Comparison of ENCODE assay signal across 11 mouse cellular contexts in genomic region chr5:135375167-135375566, GRCm38 (mm10). TPM values are rescaled to one million over a fixed set of nuclear protein-coding genes. Genes with fewer than 3 reads are reported as not detected.
A peak's percentile ranks its signal among the peaks of the same experiment; 100 is the strongest.
DNase-seq lines count a peak whose midpoint lies in the region; ATAC-seq lines count a peak whose summit lies in the region.
"Had no signal": no experiment of that assay in that cellular context is flagged by ENCODE, and none has a peak within 500 bp of the region (broad histone marks: within the 10 kb centered on the region; RNA-seq: fewer than 3 reads in every experiment).

No protein-coding gene starts in this region.

- no peak overlapping the region for H3K9ac ChIP-seq in kidney, embryonic 16.5 days (replicated peaks; ENCODE audit: low read length)
- H3K9ac ChIP-seq: neural tube, embryonic 13.5 days had no signal

- no peak overlapping the region for H3K4me3 ChIP-seq in kidney, embryonic 16.5 days (ENCODE audit: low read length)
- H3K4me3 ChIP-seq: neural tube, embryonic 13.5 days had no signal

- intact Hi-C loops in heart, postnatal 10 days (cut with DNase I), result no loop called here
- intact Hi-C loops in heart, postnatal 25 days (cut with DNase I), result no loop called here

- H3K27ac ChIP-seq in kidney, embryonic 16.5 days (ENCODE audit: low read length), result no peak overlapping the region
- H3K27ac ChIP-seq: neural tube, embryonic 13.5 days had no signal

- 0 out of 2 replicates have a peak, but pooled peaks have one; percentile 22 for ATAC-seq in kidney, embryonic 16.5 days (ENCODE audit: low FRiP score, low TSS enrichment)

- peak; percentile 47 to 54 for DNase-seq in heart, postnatal 10 days
- DNase-seq in heart, postnatal 25 days (ENCODE audit: low spot score), result no peak
- DNase-seq in right cerebral cortex, postnatal 14 days, result peak; percentile 65
- DNase-seq in right cerebral cortex, postnatal 25 days, result no peak
- peak; percentile 26 for DNase-seq in lung, postnatal 36 days
- DNase-seq in retina, postnatal 1 day, result no peak
- DNase-seq in thymus, adult 18-20 months, result no peak

- H3K4me2 ChIP-seq in kidney, embryonic 16.5 days (replicated peaks; ENCODE audit: low read depth, low read length), result no peak overlapping the region
- H3K4me2 ChIP-seq: neural tube, embryonic 13.5 days had no signal

- peaks cover 9% of the 10 kb centered on the region for H3K4me1 ChIP-seq in kidney, embryonic 16.5 days (ENCODE audit: insufficient read depth, low read length)

- H3K27me3 ChIP-seq in kidney, embryonic 16.5 days (ENCODE audit: insufficient read depth, low read length), result no peaks in the 10 kb centered on the region
- H3K27me3 ChIP-seq: neural tube, embryonic 13.5 days had no signal

- no peaks in the 10 kb centered on the region for H3K9me3 ChIP-seq in kidney, embryonic 16.5 days (ENCODE audit: low read length)
- H3K9me3 ChIP-seq: neural tube, embryonic 13.5 days had no signal

- 76% methylated on average over 8 of the region's 8 CpGs for WGBS in kidney, embryonic 16.5 days

- H3K36me3 ChIP-seq in kidney, embryonic 16.5 days (ENCODE audit: insufficient read depth, low read length), result peaks cover 73% of the 10 kb centered on the region

RNA-seq across cellular contexts. Expression of gene Nsun5, which starts 5.4 kb away (rescaled TPM):
- 10 to 100 TPM; 16.4 to 20.0 TPM for total RNA-seq in heart, postnatal 10 days (2021)
- 10 to 100 TPM; 15.5 to 17.5 TPM for total RNA-seq in heart, postnatal 25 days (2021)
- 40.1 and 40.5 TPM in 2 replicates for polyA plus RNA-seq in kidney, embryonic 16.5 days (2015; fragmentation: Nextera tagmentation; extraction: Ambion mirVana)

RNA-seq across cellular contexts. Expression of gene Pom121, which starts 19.2 kb away (rescaled TPM):
- 10 to 100 TPM; 22.3 to 22.6 TPM for total RNA-seq in heart, postnatal 10 days (2021)
- 10 to 100 TPM; 11.1 to 13.6 TPM for total RNA-seq in heart, postnatal 25 days (2021)
- 11.4 and 13.6 TPM in 2 replicates for polyA plus RNA-seq in kidney, embryonic 16.5 days (2015; fragmentation: Nextera tagmentation; extraction: Ambion mirVana)

RNA-seq across cellular contexts. Expression of gene Trim50, which starts 22.1 kb away (rescaled TPM):
- total RNA-seq in heart, postnatal 10 days (2021), result under 1 TPM in 1 of 2 experiments, not detected in 1; 0.17 TPM
- total RNA-seq in heart, postnatal 25 days (2021), result not detected
- polyA plus RNA-seq in kidney, embryonic 16.5 days (2015; fragmentation: Nextera tagmentation; extraction: Ambion mirVana), result not detected in 2 replicates
- total RNA-seq: heart, postnatal 36 days; megakaryocyte progenitor cell, adult 5-6 weeks had no signal
- polyA plus RNA-seq: neural tube, embryonic 13.5 days had no signal

RNA-seq across cellular contexts. Expression of gene Fkbp6, which starts 25.3 kb away (rescaled TPM):
- under 1 TPM; 0.36 to 0.40 TPM for total RNA-seq in heart, postnatal 10 days (2021)
- total RNA-seq in heart, postnatal 25 days (2021), result 1 to 10 TPM in 1 of 2 experiments, under 1 TPM in 1; 0.31 to 1.1 TPM
- polyA plus RNA-seq in kidney, embryonic 16.5 days (2015; fragmentation: Nextera tagmentation; extraction: Ambion mirVana), result 0.23 and 0.50 TPM in 2 replicates

Comparison
In these comparisons a context has a peak if more than half of its experiments do, and no peak if none do; other contexts are left out.
1. DNase-seq: peak in heart, postnatal 10 days (2 of 2), right cerebral cortex, postnatal 14 days (single experiment) and lung, postnatal 36 days (single experiment); none in heart, postnatal 25 days (single experiment), right cerebral cortex, postnatal 25 days (single experiment), retina, postnatal 1 day (single experiment) and thymus, adult 18-20 months (0 of 2).